Mouse (Mus musculus) liver, postnatal 0 days (tissue): Measurements from ENCODE around the gene Gm20388. TPM values are rescaled to one million over a fixed set of nuclear protein-coding genes. Genes with fewer than 3 reads are reported as not detected.
A peak's percentile ranks its signal among the peaks of the same experiment; 100 is the strongest.

Source experiments
- ATAC-seq: fragments of 200-750 bp; cut with Nextera tagmentation; 2 replicates; pipeline ENCODE4 v1.8.0; 2017; ENCODE audit warnings: mild to moderate bottlenecking, moderate library complexity
- DNase-seq: peaks from one replicate; pipeline ENCODE4 v3.0.0-alpha.2; 2016
- H3K27ac ChIP-seq: fragments of 300-500 bp; sonication (generic); 2 replicates; pipeline ENCODE4 v1.5.1; 2014; ENCODE audit warnings: antibody characterized with exemption, moderate library complexity, mild to moderate bottlenecking, low read depth
- H3K27me3 ChIP-seq: fragments of 300-500 bp; sonication (generic); 2 replicates; pipeline ENCODE4 v1.6.1; 2014; ENCODE audit warnings: low read length, control low read depth, mixed read lengths; ENCODE audit not compliant: insufficient read depth
- H3K36me3 ChIP-seq: fragments of 300-500 bp; sonication (generic); replicated peaks from 2 replicates; pipeline ENCODE4 v1.6.1; 2014; ENCODE audit warnings: mild to moderate bottlenecking, control low read depth, low read length, moderate library complexity, mixed read lengths; ENCODE audit not compliant: insufficient read depth
- H3K4me1 ChIP-seq: fragments of 300-500 bp; sonication (generic); 2 replicates; pipeline ENCODE4 v1.6.1; 2014; ENCODE audit warnings: antibody characterized with exemption, mild to moderate bottlenecking, control low read depth; ENCODE audit not compliant: insufficient read depth
- H3K4me2 ChIP-seq: fragments of 300-500 bp; sonication (generic); 2 replicates; pipeline ENCODE4 v1.6.1; 2014; ENCODE audit warnings: low read depth, mild to moderate bottlenecking, low read length, moderate library complexity, mixed read lengths
- H3K4me3 ChIP-seq: fragments of 300-500 bp; sonication (generic); 2 replicates; pipeline ENCODE4 v1.5.1; 2014; ENCODE audit warnings: low read depth, low read length
- H3K9ac ChIP-seq: fragments of 300-500 bp; sonication (generic); replicated peaks from 2 replicates; pipeline ENCODE4 v1.6.1; 2014; ENCODE audit warnings: mild to moderate bottlenecking, moderate library complexity
- H3K9me3 ChIP-seq: fragments of 300-500 bp; sonication (generic); 2 replicates; pipeline ENCODE4 v1.6.1; 2016; ENCODE audit warnings: mild to moderate bottlenecking, control low read depth, low read length, mixed read lengths
- CTCF ChIP-seq: sonication (generic); IDR thresholded peaks from 2 replicates; pipeline ENCODE4 v1.5.1; 2016; ENCODE audit warnings: antibody characterized with exemption, low read depth
- EP300 ChIP-seq: IDR thresholded peaks from 2 replicates; pipeline ENCODE4 v1.6.1; 2016; ENCODE audit warnings: antibody characterized with exemption, low read depth, mild to moderate bottlenecking
- WGBS: fragments of 180-500 bp; shearing (Covaris S2); extraction: QIAGEN DNeasy Blood & Tissue Kit; methylation state at CpG from one replicate; pipeline ENCODE4 v1.1.7; 2014; ENCODE audit not compliant: insufficient replicate concordance; 5-methylcytosine and 5-hydroxymethylcytosine counted together
- polyA plus RNA-seq: library from polyadenylated mRNA; unstranded; fragments of >200 nt; fragmentation: Nextera tagmentation; extraction: Ambion mirVana; gene quantifications from 2 replicates; pipeline ENCODE4 v1.2.1, GENCODE M21; 2015

Gene Gm20388
- polyA plus RNA-seq, 1 experiment from 2014 or later, result not detected

- Histone ChIP-seq H3K27ac (peak within 1 kb of the TSS; percentile 72), H3K9ac (peak within 1 kb of the TSS; percentile 37), H3K4me2 (peak within 1 kb of the TSS; percentile 78), H3K4me3 (peak within 1 kb of the TSS; percentile 56), H3K4me1 (peaks cover 5% of the 10 kb centered on the region; the same call in 1 of the 2 replicates), H3K36me3 (peaks cover 5% of the 10 kb centered on the region), H3K27me3 (peaks cover 11% of the 10 kb centered on the region; the same call in 1 of the 2 replicates), H3K9me3 (no peaks in the 10 kb centered on the region)
- WGBS, result 1% methylated on average over 54 of the region's 62 CpGs
- TF ChIP-seq EP300, result no peak
- peak; percentile 20; the same call in 1 of the 2 replicates for TF ChIP-seq CTCF
- DNase-seq (peak; percentile 88), ATAC-seq (peak; percentile 95)
Measured at GRCm38 (mm10) chr8:120735770-120736481, 825.3 kb downstream of the Gm20388 start, which contains the start of gene Irf8. Gene Irf8 (plus strand): TSS chr8:120736358.

DNA sequence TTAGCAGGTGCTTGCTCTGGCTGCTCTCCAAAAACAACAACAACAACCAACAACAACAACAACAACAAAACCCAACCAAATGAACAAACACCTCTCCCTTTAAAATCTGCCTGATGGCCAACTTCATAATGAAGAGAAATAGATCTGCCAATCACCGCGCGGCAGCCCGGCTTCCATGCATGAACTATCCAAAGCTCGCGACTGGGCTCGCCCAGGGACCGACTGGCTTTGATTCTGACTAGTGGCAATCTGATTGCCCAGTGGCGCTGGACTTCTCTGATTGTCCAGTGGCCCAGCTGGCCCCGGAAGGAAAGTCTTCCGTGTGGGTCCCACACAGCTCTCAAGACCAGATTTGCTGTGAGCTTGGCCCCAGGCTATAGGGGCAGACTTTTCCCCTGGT lies 825.8 kb downstream of the Gm20388 start:
- Histone ChIP-seq H3K9me3 (no peaks in the 10 kb centered on the region), H3K9ac (peak overlapping the region; percentile 37), H3K4me3 (peak overlapping the region; percentile 56), H3K27me3 (peaks cover 11% of the 10 kb centered on the region; the same call in 1 of the 2 replicates), H3K4me1 (peaks cover 5% of the 10 kb centered on the region; the same call in 1 of the 2 replicates), H3K36me3 (peaks cover 5% of the 10 kb centered on the region), H3K4me2 (peak overlapping the region; percentile 78), H3K27ac (peak overlapping the region; percentile 72)
- DNase-seq (peak; percentile 58), ATAC-seq (peak; percentile 67)
- TF ChIP-seq EP300, result no peak
- TF ChIP-seq CTCF, result no peak
- under 1% methylated on average over 11 of the region's 11 CpGs for WGBS

GRCm38 (mm10) chr8:120737166-120737565 lies 826.5 kb downstream of the Gm20388 start:
- peaks cover 5% of the 10 kb centered on the region; the same call in 1 of the 2 replicates for H3K4me1 ChIP-seq
- peak overlapping the region; percentile 72; the same call in 1 of the 2 replicates for H3K27ac ChIP-seq
- WGBS, result 55% methylated on average over 7 of the region's 7 CpGs
- DNase-seq, result no peak
- TF ChIP-seq CTCF (no peak), EP300 (no peak)
- H3K4me2 ChIP-seq, result peak overlapping the region; percentile 78
- H3K9ac ChIP-seq, result peak overlapping the region; percentile 37; the same call in 1 of the 2 replicates
- peaks cover 11% of the 10 kb centered on the region; the same call in 1 of the 2 replicates for H3K27me3 ChIP-seq
- H3K36me3 ChIP-seq, result peaks cover 5% of the 10 kb centered on the region
- H3K4me3 ChIP-seq, result peak overlapping the region; percentile 56
- no peaks in the 10 kb centered on the region for H3K9me3 ChIP-seq
- no peak for ATAC-seq

- no peak overlapping the region for H3K9ac ChIP-seq
- ATAC-seq, result no peak
- peaks cover 11% of the 10 kb centered on the region; the same call in 1 of the 2 replicates for H3K27me3 ChIP-seq
- peaks cover 13% of the 10 kb centered on the region for H3K4me1 ChIP-seq
- 61% methylated on average over 4 of the region's 4 CpGs for WGBS
- TF ChIP-seq EP300, result no peak
- TF ChIP-seq CTCF, result no peak
- peaks cover 5% of the 10 kb centered on the region for H3K36me3 ChIP-seq
- H3K27ac ChIP-seq, result 0 out of 2 replicates have a peak overlapping the region, but pooled peaks have one; percentile 12
- H3K4me3 ChIP-seq, result peak overlapping the region; percentile 56; the same call in 1 of the 2 replicates
- H3K4me2 ChIP-seq, result peak overlapping the region; percentile 78; the same call in 1 of the 2 replicates
- DNase-seq, result no peak
- no peaks in the 10 kb centered on the region for H3K9me3 ChIP-seq
Measured at GRCm38 (mm10) chr8:120738771-120739170, 828.1 kb downstream of the Gm20388 start.

- peaks cover 8% of the 10 kb centered on the region for H3K36me3 ChIP-seq
- no peak overlapping the region for H3K27ac ChIP-seq
- DNase-seq, result no peak
- WGBS, result 78% methylated on average over 15 of the region's 15 CpGs
- H3K4me3 ChIP-seq, result no peak overlapping the region
- H3K27me3 ChIP-seq, result peaks cover 11% of the 10 kb centered on the region; the same call in 1 of the 2 replicates
- TF ChIP-seq CTCF (no peak), EP300 (no peak)
- H3K9me3 ChIP-seq, result no peaks in the 10 kb centered on the region
- no peak overlapping the region for H3K9ac ChIP-seq
- ATAC-seq, result no peak
- H3K4me1 ChIP-seq, result peaks cover 20% of the 10 kb centered on the region
- peak overlapping the region; percentile 78 for H3K4me2 ChIP-seq
Measured at GRCm38 (mm10) chr8:120739526-120739925, 828.9 kb downstream of the Gm20388 start.

DNA sequence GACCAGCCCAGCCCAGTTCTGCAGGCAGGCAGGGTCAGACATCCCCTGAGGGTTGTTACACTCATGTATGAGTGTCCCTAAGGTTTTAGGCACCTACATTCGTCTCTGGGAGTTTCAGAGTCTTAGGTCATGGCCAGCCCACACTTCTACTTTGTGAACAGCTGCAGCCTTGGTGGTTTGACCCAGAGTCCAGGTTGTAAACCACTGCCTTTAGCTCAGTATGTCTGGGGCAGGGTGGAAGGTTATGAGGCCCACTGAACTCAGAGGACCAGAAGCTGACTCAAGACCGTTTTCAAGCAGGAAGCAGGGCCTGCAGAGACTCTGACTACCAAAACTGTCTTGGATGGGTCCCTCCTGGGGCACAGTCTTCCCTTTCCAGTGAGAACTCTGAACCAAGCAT lies 829.9 kb downstream of the Gm20388 start:
- WGBS, result 52% methylated on average over 2 of the region's 2 CpGs
- DNase-seq, result no peak
- Histone ChIP-seq H3K9ac (no peak overlapping the region), H3K27ac (no peak overlapping the region), H3K4me1 (peaks cover 19% of the 10 kb centered on the region), H3K4me2 (peak overlapping the region; percentile 9; the same call in 1 of the 2 replicates), H3K4me3 (no peak overlapping the region), H3K9me3 (no peaks in the 10 kb centered on the region), H3K27me3 (peaks cover 9% of the 10 kb centered on the region; the same call in 1 of the 2 replicates), H3K36me3 (peaks cover 8% of the 10 kb centered on the region)
- no peak for ATAC-seq
- TF ChIP-seq EP300 (no peak), CTCF (no peak)
